Mouse (Mus musculus): ENCODE results near the gene Nmnat3. TPM values are rescaled to one million over a fixed set of nuclear protein-coding genes. Genes with fewer than 3 reads are reported as not detected.
"Not testable (repeated sequence)": the region's sequence is repeated elsewhere in the genome, so short reads cannot be mapped to it uniquely, and the experiment has no call there.

Gene Nmnat3
- polyA plus RNA-seq (2014; fragmentation: Nextera tagmentation; extraction: Ambion mirVana) = 0.77 and 0.87 TPM in 2 replicates

- not testable (repeated sequence) for H3K9me3 ChIP-seq (ENCODE audit: control insufficient read depth, low read length); H3K4me3 ChIP-seq (replicated peaks; ENCODE audit: low read depth, low read length); ATAC-seq (ENCODE audit: low FRiP score, low TSS enrichment); H3K27ac ChIP-seq (replicated peaks; ENCODE audit: low read depth, low read length); DNase-seq; H3K36me3 ChIP-seq (ENCODE audit: control insufficient read depth, insufficient read depth, low read length); H3K9ac ChIP-seq (replicated peaks; ENCODE audit: low read length); H3K4me1 ChIP-seq (ENCODE audit: control insufficient read depth, insufficient read depth, low read length); H3K4me2 ChIP-seq (ENCODE audit: low read length); H3K27me3 ChIP-seq (ENCODE audit: control insufficient read depth, insufficient read depth, low read length)
- WGBS = 80% methylated on average over 6 of the region's 6 CpGs
Observed at GRCm38 (mm10) chr9:98287135-98287534, at the start of gene Nmnat3. Gene Nmnat3 (plus strand): TSS chr9:98287435.

- Histone ChIP-seq H3K27ac (replicated peaks; ENCODE audit: low read depth, low read length) (no peak overlapping the region), H3K9me3 (ENCODE audit: control insufficient read depth, low read length) (no peaks in the 10 kb centered on the region), H3K4me3 (replicated peaks; ENCODE audit: low read depth, low read length) (no peak overlapping the region), H3K4me1 (ENCODE audit: control insufficient read depth, insufficient read depth, low read length) (no peaks in the 10 kb centered on the region), H3K4me2 (ENCODE audit: low read length) (no peak overlapping the region), H3K36me3 (ENCODE audit: control insufficient read depth, insufficient read depth, low read length) (no peaks in the 10 kb centered on the region), H3K9ac (replicated peaks; ENCODE audit: low read length) (no peak overlapping the region), H3K27me3 (ENCODE audit: control insufficient read depth, insufficient read depth, low read length) (no peaks in the 10 kb centered on the region)
- 96% methylated on average over 2 of the region's 2 CpGs for WGBS
- DNase-seq (no peak), ATAC-seq (ENCODE audit: low FRiP score, low TSS enrichment) (no peak)
Observed at GRCm38 (mm10) chr9:98243481-98243880, 43.8 kb upstream of the Nmnat3 start.

- H3K4me2 ChIP-seq (ENCODE audit: low read length) = no peak overlapping the region
- H3K4me3 ChIP-seq (replicated peaks; ENCODE audit: low read depth, low read length) = no peak overlapping the region
- ATAC-seq (ENCODE audit: low FRiP score, low TSS enrichment) (no peak), DNase-seq (peak; percentile 84)
- no peaks in the 10 kb centered on the region for H3K4me1 ChIP-seq (ENCODE audit: control insufficient read depth, insufficient read depth, low read length)
- WGBS = 47% methylated on average over 2 of the region's 2 CpGs
- H3K9ac ChIP-seq (replicated peaks; ENCODE audit: low read length) = no peak overlapping the region
- no peaks in the 10 kb centered on the region for H3K36me3 ChIP-seq (ENCODE audit: control insufficient read depth, insufficient read depth, low read length)
- H3K9me3 ChIP-seq (ENCODE audit: control insufficient read depth, low read length) = no peaks in the 10 kb centered on the region
- no peak overlapping the region for H3K27ac ChIP-seq (replicated peaks; ENCODE audit: low read depth, low read length)
- H3K27me3 ChIP-seq (ENCODE audit: control insufficient read depth, insufficient read depth, low read length) = no peaks in the 10 kb centered on the region
Observed at GRCm38 (mm10) chr9:98244223-98244622, 43.0 kb upstream of the Nmnat3 start.

- Histone ChIP-seq H3K9me3 (ENCODE audit: control insufficient read depth, low read length) (no peaks in the 10 kb centered on the region), H3K4me2 (ENCODE audit: low read length) (no peak overlapping the region), H3K36me3 (ENCODE audit: control insufficient read depth, insufficient read depth, low read length) (no peaks in the 10 kb centered on the region), H3K4me1 (ENCODE audit: control insufficient read depth, insufficient read depth, low read length) (no peaks in the 10 kb centered on the region), H3K27me3 (ENCODE audit: control insufficient read depth, insufficient read depth, low read length) (no peaks in the 10 kb centered on the region), H3K27ac (replicated peaks; ENCODE audit: low read depth, low read length) (no peak overlapping the region), H3K4me3 (replicated peaks; ENCODE audit: low read depth, low read length) (no peak overlapping the region), H3K9ac (replicated peaks; ENCODE audit: low read length) (no peak overlapping the region)
- DNase-seq (no peak), ATAC-seq (ENCODE audit: low FRiP score, low TSS enrichment) (no peak)
- WGBS = 82% methylated on average over 2 of the region's 2 CpGs
Observed at GRCm38 (mm10) chr9:98245226-98245625, 42.0 kb upstream of the Nmnat3 start.

DNA sequence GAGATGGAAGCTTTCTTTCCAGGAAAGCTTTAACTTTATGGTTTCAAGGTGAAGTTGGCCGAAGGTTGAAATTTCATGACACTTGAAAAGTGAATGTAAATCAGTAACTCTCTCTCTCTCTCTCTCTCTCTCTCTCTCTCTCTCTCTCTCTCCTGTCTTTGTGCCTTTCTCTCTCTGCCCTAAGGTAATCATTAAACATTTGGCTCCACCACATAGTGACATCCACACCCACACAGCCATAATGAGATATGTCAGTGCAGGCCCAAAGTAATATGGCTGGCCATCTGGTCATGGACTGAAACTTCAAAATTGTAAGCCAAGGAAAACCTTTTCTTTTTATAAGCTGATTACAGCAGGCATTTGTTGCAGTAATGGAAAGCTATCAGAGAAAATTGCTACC, 40.9 kb upstream of the Nmnat3 start:
- Histone ChIP-seq H3K9me3 (ENCODE audit: control insufficient read depth, low read length) (no peaks in the 10 kb centered on the region), H3K4me1 (ENCODE audit: control insufficient read depth, insufficient read depth, low read length) (no peaks in the 10 kb centered on the region), H3K27me3 (ENCODE audit: control insufficient read depth, insufficient read depth, low read length) (no peaks in the 10 kb centered on the region), H3K27ac (replicated peaks; ENCODE audit: low read depth, low read length) (no peak overlapping the region), H3K4me2 (ENCODE audit: low read length) (no peak overlapping the region), H3K9ac (replicated peaks; ENCODE audit: low read length) (no peak overlapping the region), H3K36me3 (ENCODE audit: control insufficient read depth, insufficient read depth, low read length) (no peaks in the 10 kb centered on the region), H3K4me3 (replicated peaks; ENCODE audit: low read depth, low read length) (no peak overlapping the region)
- 93% methylated on average over 1 of the region's 1 CpGs for WGBS
- ATAC-seq (ENCODE audit: low FRiP score, low TSS enrichment) (no peak), DNase-seq (no peak)

DNA sequence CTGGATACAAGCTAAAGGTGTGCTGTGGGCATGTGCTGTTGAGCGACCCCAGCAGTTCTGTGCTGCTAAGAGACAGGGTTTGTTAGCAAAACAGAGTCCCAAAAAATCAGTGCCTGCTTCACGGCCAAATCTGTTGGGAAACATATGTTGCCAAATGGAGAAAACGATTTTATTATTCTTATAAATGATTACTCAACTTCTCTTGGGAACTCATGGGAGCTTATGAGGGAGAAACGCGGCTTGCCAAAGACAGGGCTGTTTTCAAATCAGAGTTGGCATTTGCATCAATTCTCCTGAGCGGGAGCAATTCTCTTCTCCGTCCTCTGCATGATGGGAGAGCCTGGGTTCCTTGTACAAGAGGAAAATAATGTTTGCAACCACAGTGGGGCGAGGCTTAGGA, 27.0 kb upstream of the Nmnat3 start:
- ATAC-seq (ENCODE audit: low FRiP score, low TSS enrichment) (no peak), DNase-seq (no peak)
- WGBS = 83% methylated on average over 8 of the region's 8 CpGs
- Histone ChIP-seq H3K4me1 (ENCODE audit: control insufficient read depth, insufficient read depth, low read length) (no peaks in the 10 kb centered on the region), H3K27me3 (ENCODE audit: control insufficient read depth, insufficient read depth, low read length) (no peaks in the 10 kb centered on the region), H3K9ac (replicated peaks; ENCODE audit: low read length) (no peak overlapping the region), H3K4me2 (ENCODE audit: low read length) (no peak overlapping the region), H3K27ac (replicated peaks; ENCODE audit: low read depth, low read length) (no peak overlapping the region), H3K4me3 (replicated peaks; ENCODE audit: low read depth, low read length) (no peak overlapping the region), H3K36me3 (ENCODE audit: control insufficient read depth, insufficient read depth, low read length) (no peaks in the 10 kb centered on the region), H3K9me3 (ENCODE audit: control insufficient read depth, low read length) (no peaks in the 10 kb centered on the region)

GRCm38 (mm10) chr9:98261461-98262011, 25.7 kb upstream of the Nmnat3 start:
- no peaks in the 10 kb centered on the region for H3K27me3 ChIP-seq (ENCODE audit: control insufficient read depth, insufficient read depth, low read length)

DNA sequence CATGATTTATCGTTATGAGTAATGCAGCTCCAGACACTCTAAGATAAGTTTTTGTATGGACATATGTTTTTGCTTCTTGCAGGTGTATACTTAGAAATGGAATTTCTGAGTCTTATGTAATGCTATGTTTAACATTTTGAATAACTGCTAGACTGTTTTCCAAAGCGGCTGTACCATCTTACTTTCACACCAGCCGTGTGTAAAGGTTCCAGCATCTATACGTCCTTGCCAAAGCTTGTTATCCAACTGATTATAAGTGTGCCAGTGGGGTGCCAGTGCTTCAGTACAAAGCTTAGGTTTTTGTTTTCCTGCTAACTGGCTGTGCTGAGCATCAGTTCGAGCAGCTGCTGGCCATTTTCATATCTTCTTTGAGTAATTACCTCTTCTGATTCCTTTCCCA, 22.3 kb upstream of the Nmnat3 start:
- Histone ChIP-seq H3K4me1 (ENCODE audit: control insufficient read depth, insufficient read depth, low read length) (no peaks in the 10 kb centered on the region), H3K9me3 (ENCODE audit: control insufficient read depth, low read length) (no peaks in the 10 kb centered on the region), H3K36me3 (ENCODE audit: control insufficient read depth, insufficient read depth, low read length) (no peaks in the 10 kb centered on the region), H3K4me3 (replicated peaks; ENCODE audit: low read depth, low read length) (no peak overlapping the region), H3K27me3 (ENCODE audit: control insufficient read depth, insufficient read depth, low read length) (no peaks in the 10 kb centered on the region), H3K4me2 (ENCODE audit: low read length) (no peak overlapping the region), H3K27ac (replicated peaks; ENCODE audit: low read depth, low read length) (no peak overlapping the region), H3K9ac (replicated peaks; ENCODE audit: low read length) (no peak overlapping the region)
- ATAC-seq (ENCODE audit: low FRiP score, low TSS enrichment) (no peak), DNase-seq (no peak)
- 77% methylated on average over 5 of the region's 5 CpGs for WGBS

More at GRCm38 (mm10) chr9:98261461-98262011, 25.7 kb upstream of the Nmnat3 start:
- Histone ChIP-seq H3K4me2 (ENCODE audit: low read length) (no peak overlapping the region), H3K27ac (replicated peaks; ENCODE audit: low read depth, low read length) (no peak overlapping the region), H3K4me1 (ENCODE audit: control insufficient read depth, insufficient read depth, low read length) (no peaks in the 10 kb centered on the region), H3K4me3 (replicated peaks; ENCODE audit: low read depth, low read length) (no peak overlapping the region), H3K36me3 (ENCODE audit: control insufficient read depth, insufficient read depth, low read length) (no peaks in the 10 kb centered on the region), H3K9ac (replicated peaks; ENCODE audit: low read length) (no peak overlapping the region), H3K9me3 (ENCODE audit: control insufficient read depth, low read length) (no peaks in the 10 kb centered on the region)
- DNase-seq (no peak), ATAC-seq (ENCODE audit: low FRiP score, low TSS enrichment) (no peak)
- 31% methylated on average over 1 of the region's 1 CpGs for WGBS

GRCm38 (mm10) chr9:98272734-98273133, 14.5 kb upstream of the Nmnat3 start:
- 61% methylated on average over 5 of the region's 5 CpGs for WGBS
- H3K9ac ChIP-seq (replicated peaks; ENCODE audit: low read length) = no peak overlapping the region

More at GRCm38 (mm10) chr9:98272734-98273133, 14.5 kb upstream of the Nmnat3 start:
- peaks cover 6% of the 10 kb centered on the region for H3K27me3 ChIP-seq (ENCODE audit: control insufficient read depth, insufficient read depth, low read length)
- DNase-seq (no peak), ATAC-seq (ENCODE audit: low FRiP score, low TSS enrichment) (no peak)
- H3K4me1 ChIP-seq (ENCODE audit: control insufficient read depth, insufficient read depth, low read length) = no peaks in the 10 kb centered on the region
- H3K4me2 ChIP-seq (ENCODE audit: low read length) = no peak overlapping the region
- no peaks in the 10 kb centered on the region for H3K36me3 ChIP-seq (ENCODE audit: control insufficient read depth, insufficient read depth, low read length)
- no peaks in the 10 kb centered on the region for H3K9me3 ChIP-seq (ENCODE audit: control insufficient read depth, low read length)
- H3K27ac ChIP-seq (replicated peaks; ENCODE audit: low read depth, low read length) = no peak overlapping the region
- no peak overlapping the region for H3K4me3 ChIP-seq (replicated peaks; ENCODE audit: low read depth, low read length)

Measured in midbrain, embryonic 14.5 days (tissue).